Mouse (Mus musculus) left cerebral cortex, postnatal 10 days (tissue): ENCODE results near the gene Cacnb1. TPM values are rescaled to one million over a fixed set of nuclear protein-coding genes. Genes with fewer than 3 reads are reported as not detected.

Source experiments
- DNase-seq, 2 experiments: peaks; one replicate each; pipeline ENCODE4 v3.0.0; 2021 to 2022; ENCODE audit warnings: low spot score in 2 of 2, mixed read lengths in 1 of 2; ENCODE audit errors: extremely low spot score in 1 of 2
- intact Hi-C: fragments of 180-260 bp; cut with DNase I; formaldehyde crosslinking; loops from one replicate; pipeline ENCODE4 v1.15.1; 2025
- total RNA-seq, 2 experiments: library from RNA; stranded (reverse); gene quantifications; 2 replicates each; pipeline ENCODE4 v1.2.3; 2021

The Cacnb1 gene
- total RNA-seq, 2 experiments from 2014 or later = 118 to 121 TPM

DNA sequence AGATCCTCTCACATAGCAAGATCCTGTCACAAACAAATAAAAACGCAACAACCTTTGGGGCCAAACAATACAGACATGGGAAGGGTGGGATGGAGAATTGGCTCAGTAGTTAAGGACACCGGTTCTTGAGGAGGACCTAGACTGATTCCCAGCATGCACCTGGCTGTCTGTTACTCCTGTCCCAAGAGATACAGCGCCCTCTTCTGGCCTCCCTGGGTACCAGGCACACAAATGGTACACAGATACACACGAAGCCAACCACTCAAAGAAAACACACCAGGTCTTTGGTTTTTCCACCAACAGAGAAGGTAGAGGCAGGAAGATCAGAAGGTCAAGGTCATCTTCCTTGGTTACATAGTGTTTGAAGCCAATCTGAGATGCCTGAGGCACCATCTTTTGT is 22.8 kb upstream of the Cacnb1 start:
- intact Hi-C loops = no loop called here

DNA sequence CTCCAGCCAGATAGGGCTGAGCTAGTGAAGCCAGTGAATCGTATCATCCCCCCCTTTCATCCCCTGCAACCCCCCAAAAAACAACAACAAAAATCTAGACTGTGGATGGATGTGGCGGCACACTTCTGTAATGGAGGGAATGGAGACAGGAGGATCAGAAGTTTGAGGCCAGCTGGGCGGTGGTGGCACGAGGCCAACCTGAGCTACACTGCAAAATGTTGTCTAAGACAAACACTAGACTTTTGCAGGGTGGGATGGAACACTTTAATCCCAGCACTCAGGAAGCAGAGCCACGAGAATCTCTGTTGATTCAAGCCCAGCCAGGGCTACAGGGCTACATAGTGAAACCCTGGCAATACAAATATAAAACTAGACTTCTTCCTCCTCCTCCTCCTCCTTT is 21.2 kb upstream of the Cacnb1 start:
- no peak for DNase-seq
- intact Hi-C loops = no loop called here

More for the DNA sequence above, 22.8 kb upstream of the Cacnb1 start:
- DNase-seq = no peak

DNA sequence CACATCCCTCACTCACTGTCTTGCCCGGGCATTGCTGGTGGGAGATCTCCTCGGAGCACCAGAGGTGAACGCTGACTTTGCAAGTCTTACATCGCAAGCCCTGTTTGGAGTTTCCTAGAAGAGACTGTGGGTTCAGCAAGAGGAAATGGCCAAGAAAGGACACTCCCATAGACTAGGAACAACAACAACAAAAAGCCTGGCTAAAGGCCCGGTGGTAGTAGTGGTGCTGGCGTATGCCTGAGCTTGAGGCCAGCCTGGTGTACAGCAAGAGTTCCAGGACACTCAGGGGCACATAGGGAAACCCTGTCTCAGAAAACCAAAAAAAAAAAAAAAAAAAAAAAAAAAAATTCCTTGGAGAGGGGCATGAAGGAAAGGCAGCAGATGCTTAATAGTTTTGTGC is 19.9 kb upstream of the Cacnb1 start:
- intact Hi-C loops = no loop called here
- no peak for DNase-seq

DNA sequence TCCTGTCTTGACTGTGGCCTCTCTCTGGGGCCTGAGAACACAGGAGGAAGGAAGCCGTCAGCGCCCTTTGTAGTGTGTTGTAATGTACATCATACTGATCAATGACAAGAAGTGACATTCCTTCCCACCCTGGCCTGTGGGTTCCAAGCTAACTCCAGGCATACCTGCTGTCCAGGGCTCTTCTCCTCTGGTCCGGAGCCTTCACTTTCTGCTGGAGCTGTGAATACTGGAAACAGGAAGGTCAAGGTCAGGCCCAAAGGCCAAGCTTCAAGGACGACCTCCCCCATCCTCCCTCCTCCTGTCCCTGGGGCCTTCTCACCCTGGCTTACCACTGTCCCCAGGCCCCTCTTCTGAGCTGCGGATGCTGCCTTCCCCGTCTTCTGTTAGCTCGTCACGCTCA is 18.1 kb upstream of the Cacnb1 start:
- intact Hi-C loops = no loop called here
- no peak for DNase-seq

DNA sequence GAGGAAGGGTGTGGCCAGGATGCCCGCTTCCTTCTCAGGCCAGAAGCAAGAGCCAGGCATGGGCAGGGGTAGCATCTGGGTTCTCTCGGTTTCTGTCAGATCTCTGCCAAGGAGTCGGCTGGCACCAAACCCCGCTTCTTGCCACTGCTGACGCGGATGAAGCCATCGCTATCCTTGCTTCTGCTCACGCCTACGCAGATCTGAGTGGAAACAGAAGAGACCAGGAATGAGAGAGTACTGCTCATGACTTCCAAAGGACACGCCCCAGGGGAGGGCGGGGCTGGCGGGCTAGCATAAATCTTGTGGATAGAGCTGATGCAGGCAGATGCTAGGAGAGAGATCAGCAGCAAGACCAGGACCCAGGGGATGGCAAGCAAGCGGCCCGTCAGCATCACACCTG is 15.0 kb upstream of the Cacnb1 start:
- DNase-seq = peak in 1 of 2 experiments; percentile 64
- intact Hi-C loops = loop anchor here (10.0 kb wide), 1 partner anchor 167 kb away; the partner anchor contains the start of gene Cdk12

DNA sequence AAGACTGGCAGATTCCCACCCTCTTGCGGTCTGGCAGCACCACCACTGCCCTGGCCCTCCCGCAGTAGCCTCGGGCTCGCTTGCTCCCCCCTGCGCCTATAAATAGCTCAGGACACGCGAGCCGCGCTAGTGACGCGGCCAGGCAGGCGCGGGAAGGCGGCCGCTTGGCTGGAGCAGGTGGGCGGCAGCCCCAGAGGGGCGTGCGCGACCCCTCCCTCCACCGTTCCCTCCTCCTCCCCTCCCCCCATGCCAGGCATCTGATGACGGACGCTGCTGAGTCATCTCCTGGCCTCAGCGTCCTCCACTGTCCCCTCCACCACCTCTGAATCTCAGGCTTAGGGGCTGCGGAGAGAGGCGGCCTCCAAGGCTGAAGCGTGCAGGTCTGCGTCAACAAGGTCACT is 13.1 kb upstream of the Cacnb1 start:
- intact Hi-C loops = loop anchor here (10.0 kb wide), 1 partner anchor 169 kb away; the partner anchor contains the start of gene Cdk12
- peak in 1 of 2 experiments; percentile 80 for DNase-seq

DNA sequence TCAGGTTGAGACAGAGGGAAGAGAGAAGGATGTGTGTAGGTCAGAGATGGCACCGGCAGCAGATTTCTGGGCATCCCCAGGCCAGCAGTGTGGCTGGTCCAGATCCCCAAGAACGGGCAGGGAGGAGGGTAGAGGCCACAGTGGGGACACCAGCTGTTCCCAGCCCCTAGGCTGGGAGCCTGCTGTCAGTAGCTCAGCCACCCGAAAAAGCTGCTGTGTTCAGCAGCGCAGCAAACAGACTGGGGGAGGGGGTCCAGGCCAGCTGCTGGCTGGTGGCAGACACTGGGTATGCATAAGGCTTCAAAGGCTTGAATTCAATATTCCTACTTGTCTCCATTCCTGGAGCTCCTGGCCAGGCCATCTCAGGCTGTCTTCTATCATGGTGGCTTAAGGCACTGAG is 12.0 kb upstream of the Cacnb1 start:
- DNase-seq = peak in 1 of 2 experiments; percentile 62

DNA sequence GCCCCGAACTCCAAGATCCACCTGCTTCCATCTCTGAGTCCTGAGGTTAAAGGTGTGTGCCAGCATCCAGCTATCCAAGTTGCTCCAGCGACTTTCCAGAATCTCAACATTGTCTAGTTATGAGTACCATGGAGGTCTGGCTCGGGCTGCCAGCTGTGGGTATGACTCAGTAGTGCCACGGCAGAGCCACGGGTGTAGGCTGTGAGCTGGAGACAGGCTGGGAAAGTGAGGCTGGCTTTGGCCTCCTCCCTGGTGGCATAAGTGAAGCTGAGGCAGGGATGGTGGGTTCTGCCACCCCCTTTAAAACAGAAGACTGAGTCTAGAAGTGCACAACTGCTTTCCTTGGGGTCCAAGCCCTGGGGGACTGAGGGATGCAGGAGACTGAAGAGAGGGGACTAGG is 11.2 kb upstream of the Cacnb1 start:
- intact Hi-C loops = loop anchor here (10.0 kb wide), 1 partner anchor 171 kb away; the partner anchor contains the start of gene Cdk12
- DNase-seq = no peak

More for the DNA sequence above, 12.0 kb upstream of the Cacnb1 start:
- intact Hi-C loops = loop anchor here (10.0 kb wide), 1 partner anchor 170 kb away; the partner anchor contains the start of gene Cdk12

DNA sequence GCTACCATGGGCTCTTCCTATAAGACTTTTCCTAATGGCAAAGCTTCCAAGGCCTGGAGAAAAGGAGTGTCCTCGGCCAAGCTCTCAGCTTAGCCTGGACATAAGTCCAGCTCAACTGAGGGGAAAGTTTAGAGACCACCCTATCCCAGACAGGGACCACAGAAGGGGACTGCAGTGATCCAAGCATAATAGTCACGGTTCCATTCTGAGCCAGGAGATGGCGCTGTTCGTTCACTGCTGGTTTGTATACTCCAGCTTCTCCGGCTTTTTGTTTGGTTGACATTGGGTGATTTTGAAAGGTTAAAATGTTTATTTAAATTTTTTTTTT is 8.6 kb upstream of the Cacnb1 start:
- peak; percentile 76 to 81 for DNase-seq
- intact Hi-C loops = loop anchor here (2.0 to 10.0 kb wide), 2 partner anchors 43 to 173 kb away; partner anchors contain the start of gene Cdk12

DNA sequence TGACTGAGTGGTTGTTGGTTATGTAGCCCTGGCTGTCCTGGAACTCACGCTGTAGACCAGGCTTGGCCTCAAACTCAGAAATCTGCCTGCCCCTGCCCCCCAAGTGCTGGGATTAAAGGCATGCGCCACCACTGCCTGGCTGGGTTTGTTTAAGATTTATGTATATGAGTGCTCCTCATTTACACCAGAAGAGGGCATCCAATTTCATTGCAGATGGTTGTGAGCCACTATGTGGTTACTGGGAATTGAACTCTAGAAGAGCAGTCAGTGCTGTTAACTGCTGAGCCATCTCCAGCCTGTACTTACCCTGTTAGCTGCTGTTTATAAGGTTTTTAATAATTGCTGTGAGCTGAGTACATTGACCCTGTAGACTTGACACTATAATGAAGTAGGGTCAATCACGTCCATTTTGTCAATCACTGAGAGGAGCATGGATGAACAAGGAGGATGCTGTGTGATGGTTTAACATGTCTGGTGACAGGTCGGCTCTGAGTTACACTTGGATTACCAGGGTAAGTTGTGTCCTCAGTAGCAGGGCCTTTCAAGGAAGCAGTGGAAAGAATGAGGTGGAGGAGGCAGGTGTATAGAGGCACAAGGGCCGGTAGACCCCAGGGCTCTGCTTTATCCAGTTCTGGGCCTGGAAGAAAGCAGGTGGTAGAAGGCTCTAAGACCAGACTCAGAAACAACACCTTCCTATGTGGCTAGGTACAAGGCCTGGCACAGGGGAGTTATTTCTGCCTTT is 8.0 kb upstream of the Cacnb1 start:
- intact Hi-C loops = loop anchor here (2.0 to 10.0 kb wide), 2 partner anchors 44 to 174 kb away; partner anchors contain the start of gene Cdk12
- DNase-seq = no peak

DNA sequence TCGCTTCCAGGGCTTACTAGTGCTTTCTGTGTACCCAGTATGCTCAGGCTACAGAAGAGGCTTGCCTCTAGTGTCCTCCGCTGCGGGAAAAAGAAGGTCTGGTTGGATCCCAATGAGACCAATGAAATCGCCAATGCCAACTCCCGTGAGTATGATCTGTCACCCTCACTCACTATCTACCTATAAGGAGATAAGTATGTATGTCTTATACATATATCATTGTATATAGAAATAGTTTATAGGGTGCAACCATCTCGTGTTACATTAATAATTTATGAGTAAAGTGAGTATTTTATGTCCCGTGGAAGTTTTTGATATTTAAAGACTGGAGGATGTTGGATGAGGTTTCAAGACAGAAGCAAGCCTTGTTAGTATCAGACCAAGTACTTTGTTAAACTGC is 5.0 kb upstream of the Cacnb1 start:
- DNase-seq = no peak
- intact Hi-C loops = no loop called here

DNA sequence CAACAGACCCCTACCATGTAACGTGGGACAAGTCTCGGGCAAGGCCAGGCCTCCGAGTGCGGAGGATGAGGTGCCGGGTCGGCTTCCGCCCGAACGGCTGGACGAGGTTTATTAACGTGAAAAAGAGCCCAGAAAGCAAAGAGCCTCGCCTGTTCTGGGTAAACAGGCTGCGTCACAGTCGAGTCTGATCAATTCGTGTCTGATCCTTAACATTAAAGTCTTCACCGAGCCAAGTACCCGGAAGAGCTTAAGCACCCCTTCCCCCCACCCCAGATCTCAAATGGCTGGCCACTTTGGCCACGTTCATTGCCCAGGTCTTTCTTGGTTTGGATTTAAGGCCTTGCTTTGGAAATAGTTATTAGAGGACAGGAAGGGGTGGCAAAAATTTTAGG is 4.5 kb upstream of the Cacnb1 start:
- intact Hi-C loops = no loop called here
- no peak for DNase-seq

DNA sequence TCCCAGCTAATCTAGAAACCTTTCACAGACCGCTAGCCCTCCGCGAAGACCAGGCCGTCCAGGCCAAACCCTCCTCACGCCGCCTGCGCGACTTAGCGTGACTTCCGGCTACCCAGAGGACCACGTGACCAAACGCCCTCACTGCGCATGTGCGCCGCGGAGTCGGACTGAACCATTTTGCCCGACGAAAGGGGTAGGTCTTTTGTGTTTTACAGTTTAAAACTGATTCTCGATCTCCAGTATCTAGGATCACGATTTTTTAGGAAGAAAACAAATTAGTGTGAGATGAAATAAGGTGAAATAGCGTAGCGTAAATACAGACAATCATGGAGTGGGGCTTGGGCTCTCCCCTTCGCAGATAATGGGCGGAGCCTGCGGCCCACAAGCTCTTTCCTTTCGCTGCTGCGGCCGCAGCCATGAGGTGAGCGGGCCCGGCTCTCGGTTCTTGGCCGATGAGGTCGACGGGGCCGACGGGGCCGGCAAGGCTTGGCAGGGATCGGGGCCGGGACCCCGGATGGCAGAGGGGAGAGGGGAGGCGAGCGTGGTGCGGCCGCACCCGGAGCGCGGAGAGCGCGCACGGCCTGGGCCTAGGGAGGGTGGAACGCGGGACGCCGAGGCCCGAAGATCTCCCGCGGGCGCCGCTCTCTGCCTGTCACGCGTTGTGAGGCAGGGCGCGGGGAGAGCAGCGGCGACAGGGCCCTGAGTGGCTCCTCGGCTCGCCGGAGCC is 3.9 kb upstream of the Cacnb1 start, which contains the start of gene Rpl19:
Gene Rpl19, plus strand, starts transcription at position 141 of the 727 bp plus-strand sequence.
- intact Hi-C loops = no loop called here
- peak; percentile 92 to 95 for DNase-seq

DNA sequence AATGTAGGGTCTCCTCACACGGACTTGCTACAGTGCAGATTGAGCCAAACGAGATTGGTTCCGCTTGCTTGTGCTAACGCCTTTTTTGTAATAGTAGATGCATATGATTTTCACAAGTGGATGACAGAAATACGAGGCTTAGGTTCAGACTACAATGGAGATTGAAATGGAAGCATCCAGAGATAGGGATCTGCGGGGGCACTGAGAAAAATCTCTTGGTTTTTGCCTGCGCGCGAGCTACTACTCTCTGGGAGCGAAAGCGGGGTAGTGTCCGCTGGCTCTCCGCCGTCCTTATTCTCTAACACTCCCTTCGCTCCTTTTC is 3.4 kb upstream of the Cacnb1 start:
- no peak for DNase-seq
- intact Hi-C loops = no loop called here

DNA sequence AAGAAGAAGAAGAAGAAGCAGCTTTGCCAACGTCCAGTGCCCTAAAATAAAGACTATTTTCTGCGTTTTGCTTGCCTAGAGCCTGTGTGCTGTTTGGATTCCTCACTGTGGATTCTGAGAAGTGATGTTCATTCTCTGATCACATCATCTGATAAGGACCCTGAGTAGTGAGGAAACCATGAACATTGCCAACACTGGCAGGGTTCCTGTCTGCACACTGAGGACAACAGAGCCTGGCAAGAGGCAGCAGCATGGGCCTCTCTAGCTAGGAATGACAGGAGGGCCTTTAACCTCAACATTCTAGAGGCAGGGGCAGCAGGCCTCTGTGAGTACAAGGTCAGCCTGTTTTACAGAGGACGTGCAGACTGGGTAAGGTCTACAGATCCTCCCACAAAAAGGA is 1.7 kb upstream of the Cacnb1 start:
- intact Hi-C loops = no loop called here

DNA sequence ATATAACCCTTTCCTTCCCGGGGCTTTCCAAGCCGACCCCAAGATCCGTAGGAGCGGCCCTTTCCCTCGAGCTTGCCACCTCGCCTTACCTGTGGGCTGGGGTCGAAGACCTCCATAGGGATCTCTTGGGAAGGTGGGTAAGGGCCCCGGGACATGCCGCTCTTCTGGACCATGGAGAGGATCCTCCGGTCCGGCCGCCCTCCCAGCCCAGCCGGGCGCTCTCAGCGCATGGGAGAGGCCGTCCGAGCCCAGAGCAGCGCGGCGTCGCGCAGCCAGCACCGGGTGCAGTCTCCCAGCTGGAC is 630 bp downstream of the Cacnb1 start:
- intact Hi-C loops = no loop called here
- no peak for DNase-seq

More for the DNA sequence above, 1.7 kb upstream of the Cacnb1 start:
- DNase-seq = no peak

DNA sequence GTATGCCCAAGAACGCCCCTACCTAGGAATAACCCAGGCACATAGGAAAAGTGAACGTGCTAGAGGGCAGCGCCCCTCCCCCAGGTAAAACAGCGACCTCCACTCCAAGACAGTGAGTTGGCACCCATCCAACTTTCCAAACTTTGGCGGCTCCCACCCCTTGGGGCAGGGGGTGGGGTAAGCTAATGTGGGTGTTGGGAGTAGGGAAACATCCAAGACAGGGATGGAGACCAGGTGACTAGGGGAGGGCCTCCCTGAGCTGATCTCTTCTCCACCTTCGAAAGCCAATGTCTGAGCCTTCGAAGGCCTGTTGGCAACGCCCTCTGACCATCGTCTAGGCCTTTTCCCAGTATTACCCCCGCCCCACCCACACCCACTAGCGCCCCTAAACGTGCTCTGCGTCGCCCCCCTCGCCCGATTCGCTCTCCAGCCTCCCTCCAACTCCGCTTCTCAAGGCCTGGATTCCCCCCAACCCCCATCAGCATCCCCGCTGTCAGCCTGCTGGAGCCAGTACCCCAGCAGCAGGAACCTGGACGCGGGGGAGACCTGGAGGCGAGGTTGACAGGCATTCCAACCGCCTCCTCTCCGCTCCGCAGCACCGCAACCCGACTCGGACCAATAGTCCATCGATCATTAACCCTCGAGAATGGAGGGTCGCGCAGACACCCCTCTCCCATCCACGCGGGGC is 1.1 kb downstream of the Cacnb1 start:
- intact Hi-C loops = no loop called here

DNA sequence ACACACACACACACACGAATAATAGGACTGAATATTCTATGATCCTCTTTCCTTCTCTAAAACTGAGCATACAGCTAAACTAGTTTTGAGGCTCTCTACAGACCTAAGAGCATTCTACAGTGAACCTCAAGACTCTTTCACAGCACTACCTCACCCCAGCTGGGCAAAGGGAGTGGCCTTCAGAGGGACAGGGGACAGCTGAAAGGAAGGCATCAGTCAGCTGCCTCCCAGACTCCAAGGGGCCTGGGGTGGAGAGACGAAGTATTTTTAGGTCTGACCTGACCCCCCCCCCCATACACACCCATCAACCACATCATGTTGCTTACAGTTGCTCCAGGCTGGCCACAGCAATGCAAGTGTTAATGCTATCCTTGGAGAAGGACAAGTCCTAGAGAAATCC is 1.7 kb downstream of the Cacnb1 start:
- DNase-seq = no peak
- intact Hi-C loops = no loop called here

More for the DNA sequence above, 1.1 kb downstream of the Cacnb1 start:
- peak in 1 of 2 experiments; percentile 78 for DNase-seq

DNA sequence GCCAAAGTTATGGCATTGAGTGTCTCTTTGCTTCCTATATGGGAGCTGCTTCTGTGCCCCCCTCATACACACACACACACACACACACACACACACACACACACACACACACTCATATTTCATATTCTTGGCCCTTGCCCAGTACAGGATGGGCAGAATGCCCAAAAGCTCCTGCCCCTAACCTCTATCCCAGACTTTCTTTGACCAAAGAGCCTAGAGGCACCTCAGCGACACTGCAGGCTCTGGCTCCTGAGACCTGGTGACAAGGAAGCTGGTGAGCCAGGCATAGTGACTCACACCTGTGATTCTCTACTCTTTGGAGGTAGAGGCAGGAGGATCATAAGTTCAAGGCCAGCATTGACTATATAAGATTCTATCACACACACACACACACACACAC is 2.1 kb downstream of the Cacnb1 start:
- intact Hi-C loops = no loop called here
- no peak for DNase-seq
